Mouse (Mus musculus): ENCODE results near the gene Kif13a. TPM values are rescaled to one million over a fixed set of nuclear protein-coding genes. Genes with fewer than 3 reads are reported as not detected.

Kif13a gene
- polyA plus RNA-seq, 1 experiment: 33.5 TPM

DNA sequence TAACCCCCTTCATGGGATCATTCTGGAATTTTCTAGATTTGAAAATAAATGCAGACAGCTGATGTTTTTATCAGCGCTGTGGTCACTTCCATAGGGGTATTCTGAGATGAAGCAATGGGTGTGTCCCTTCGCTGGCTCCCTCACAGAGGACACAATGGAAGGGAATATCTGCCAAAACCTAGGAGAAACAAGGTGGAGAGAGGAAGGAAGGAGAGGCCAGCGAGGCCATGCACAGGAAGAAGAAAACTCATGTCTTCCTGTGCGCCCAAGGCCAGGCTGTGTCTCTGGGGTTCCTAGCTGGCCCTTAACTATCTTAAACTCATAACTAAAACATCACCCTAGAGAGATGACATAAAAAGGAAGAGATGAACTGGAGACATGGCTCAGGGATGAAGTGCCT, 52.6 kb downstream of the Kif13a start:
- Histone ChIP-seq H3K27ac (ENCODE audit: insufficient read depth, low read depth, low read length) (no peak overlapping the region), H3K36me3 (ENCODE audit: control insufficient read depth, insufficient read depth, low read length) (peaks cover 2% of the 10 kb centered on the region; the same call in 1 of the 2 replicates), H3K27me3 (ENCODE audit: control insufficient read depth, insufficient read depth, low read length) (no peaks in the 10 kb centered on the region), H3K4me3 (ENCODE audit: low read depth, low read length) (no peak overlapping the region), H3K4me1 (ENCODE audit: control insufficient read depth, insufficient read depth, insufficient read length, low read length) (no peaks in the 10 kb centered on the region; the same call in 1 of the 2 replicates)
- WGBS: 86% methylated on average over 4 of the region's 4 CpGs
- TF ChIP-seq POLR2A (IDR thresholded peaks at IDR 0.05; ENCODE audit: low read depth, low read length) (no peak), CTCF (IDR thresholded peaks at IDR 0.05; ENCODE audit: extremely low read depth, insufficient read length, insufficient replicate concordance, low read depth, low read length) (no peak)

DNA sequence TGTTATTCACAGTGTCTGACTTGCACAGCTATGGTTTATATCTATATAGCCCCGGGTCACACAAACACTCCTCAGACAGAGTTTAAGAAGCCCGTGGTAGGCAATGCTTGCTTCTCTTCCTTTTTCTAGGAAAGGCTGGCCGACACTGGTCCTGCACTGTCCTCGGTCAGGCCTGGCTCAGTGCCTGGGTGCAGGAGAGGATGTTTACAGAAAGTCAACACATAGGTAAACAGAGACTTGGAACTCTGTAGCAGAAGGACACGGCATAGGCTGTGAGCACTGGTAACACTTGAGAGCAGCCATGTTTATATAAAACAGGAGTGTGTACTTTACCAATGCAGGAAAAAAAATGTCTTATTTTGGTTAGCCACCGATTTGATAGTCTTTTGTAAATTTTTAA, 54.3 kb downstream of the Kif13a start:
- Histone ChIP-seq H3K4me3 (ENCODE audit: low read depth, low read length) (no peak overlapping the region), H3K36me3 (ENCODE audit: control insufficient read depth, insufficient read depth, low read length) (no peaks in the 10 kb centered on the region), H3K27ac (ENCODE audit: insufficient read depth, low read depth, low read length) (no peak overlapping the region), H3K4me1 (ENCODE audit: control insufficient read depth, insufficient read depth, insufficient read length, low read length) (no peaks in the 10 kb centered on the region; the same call in 1 of the 2 replicates), H3K27me3 (ENCODE audit: control insufficient read depth, insufficient read depth, low read length) (no peaks in the 10 kb centered on the region)
- WGBS: 13% methylated on average over 6 of the region's 6 CpGs
- TF ChIP-seq POLR2A (IDR thresholded peaks at IDR 0.05; ENCODE audit: low read depth, low read length): no peak
- TF ChIP-seq CTCF (IDR thresholded peaks at IDR 0.05; ENCODE audit: extremely low read depth, insufficient read length, insufficient replicate concordance, low read depth, low read length): no peak

DNA sequence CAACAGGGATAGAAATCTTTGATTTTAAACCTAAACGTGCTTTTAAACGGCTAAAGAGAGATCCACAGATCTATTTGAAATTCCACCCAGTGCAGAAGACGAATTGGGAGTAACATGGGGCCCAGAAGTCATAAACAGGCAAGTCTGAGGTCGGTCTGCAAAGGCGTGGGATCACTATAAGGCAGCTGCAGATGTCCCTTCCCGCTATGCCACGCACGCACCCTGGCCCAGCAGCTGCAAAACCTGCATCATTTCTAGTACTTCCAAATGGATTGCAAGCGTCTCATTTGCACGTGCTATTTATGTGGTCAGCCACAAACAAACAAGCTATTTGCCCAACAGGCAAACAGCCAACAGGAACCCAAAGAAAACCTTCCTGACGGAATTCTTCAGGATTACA, 56.9 kb downstream of the Kif13a start:
- no peak for TF ChIP-seq CTCF (IDR thresholded peaks at IDR 0.05; ENCODE audit: extremely low read depth, insufficient read length, insufficient replicate concordance, low read depth, low read length)
- no peak for TF ChIP-seq POLR2A (IDR thresholded peaks at IDR 0.05; ENCODE audit: low read depth, low read length)
- H3K4me1 ChIP-seq (ENCODE audit: control insufficient read depth, insufficient read depth, insufficient read length, low read length): no peaks in the 10 kb centered on the region; the same call in 1 of the 2 replicates
- WGBS: 56% methylated on average over 11 of the region's 11 CpGs
- no peak overlapping the region for H3K27ac ChIP-seq (ENCODE audit: insufficient read depth, low read depth, low read length)
- H3K4me3 ChIP-seq (ENCODE audit: low read depth, low read length): no peak overlapping the region
- H3K27me3 ChIP-seq (ENCODE audit: control insufficient read depth, insufficient read depth, low read length): no peaks in the 10 kb centered on the region
- H3K36me3 ChIP-seq (ENCODE audit: control insufficient read depth, insufficient read depth, low read length): no peaks in the 10 kb centered on the region

DNA sequence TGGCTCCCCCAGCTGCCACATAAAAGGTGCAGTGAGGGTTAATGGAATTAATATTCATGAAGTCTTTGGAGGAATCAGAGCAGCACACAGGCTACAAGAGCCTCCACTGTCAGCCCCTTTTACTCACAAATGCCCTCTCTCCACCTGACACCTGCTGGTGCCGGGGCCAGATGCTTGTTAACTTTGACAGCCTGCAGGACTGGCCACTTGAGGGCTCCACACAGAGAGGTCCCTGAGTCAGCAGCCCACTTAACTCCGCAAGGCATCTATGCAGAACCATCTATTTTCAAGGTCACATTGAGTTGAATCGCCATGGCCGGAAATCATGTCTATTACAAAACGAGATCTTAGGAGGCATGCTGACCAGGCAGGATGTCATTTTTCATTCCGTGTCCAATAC, 57.5 kb downstream of the Kif13a start:
- Histone ChIP-seq H3K27ac (ENCODE audit: insufficient read depth, low read depth, low read length) (no peak overlapping the region), H3K4me1 (ENCODE audit: control insufficient read depth, insufficient read depth, insufficient read length, low read length) (no peaks in the 10 kb centered on the region; the same call in 1 of the 2 replicates), H3K36me3 (ENCODE audit: control insufficient read depth, insufficient read depth, low read length) (no peaks in the 10 kb centered on the region; the same call in 1 of the 2 replicates), H3K27me3 (ENCODE audit: control insufficient read depth, insufficient read depth, low read length) (no peaks in the 10 kb centered on the region), H3K4me3 (ENCODE audit: low read depth, low read length) (no peak overlapping the region)
- TF ChIP-seq CTCF (IDR thresholded peaks at IDR 0.05; ENCODE audit: extremely low read depth, insufficient read length, insufficient replicate concordance, low read depth, low read length) (no peak), POLR2A (IDR thresholded peaks at IDR 0.05; ENCODE audit: low read depth, low read length) (no peak)
- 66% methylated on average over 6 of the region's 6 CpGs for WGBS

DNA sequence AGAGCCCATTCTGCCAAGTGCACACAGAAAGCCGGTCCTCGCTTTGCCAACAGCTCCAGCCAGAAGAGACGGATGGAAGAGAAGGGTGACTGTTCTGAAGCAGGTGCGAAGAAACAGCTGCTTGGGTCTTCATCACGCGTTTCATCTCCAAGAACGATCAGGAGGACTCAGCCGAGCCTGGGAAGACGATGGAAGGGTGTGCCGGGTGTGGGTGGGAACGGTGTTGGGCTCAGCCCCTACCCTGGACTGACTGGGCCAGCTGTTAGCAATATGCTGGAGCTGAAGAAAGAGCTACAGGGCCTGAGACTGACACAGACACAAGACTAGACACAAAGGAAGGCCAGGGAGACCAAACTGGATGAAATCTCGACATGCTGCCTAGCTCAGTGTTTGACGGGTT, 60.2 kb downstream of the Kif13a start:
- Histone ChIP-seq H3K4me3 (ENCODE audit: low read depth, low read length) (no peak overlapping the region), H3K36me3 (ENCODE audit: control insufficient read depth, insufficient read depth, low read length) (no peaks in the 10 kb centered on the region; the same call in 1 of the 2 replicates), H3K27me3 (ENCODE audit: control insufficient read depth, insufficient read depth, low read length) (no peaks in the 10 kb centered on the region), H3K27ac (ENCODE audit: insufficient read depth, low read depth, low read length) (no peak overlapping the region), H3K4me1 (ENCODE audit: control insufficient read depth, insufficient read depth, insufficient read length, low read length) (no peaks in the 10 kb centered on the region; the same call in 1 of the 2 replicates)
- 88% methylated on average over 13 of the region's 13 CpGs for WGBS
- TF ChIP-seq POLR2A (IDR thresholded peaks at IDR 0.05; ENCODE audit: low read depth, low read length) (no peak), CTCF (IDR thresholded peaks at IDR 0.05; ENCODE audit: extremely low read depth, insufficient read length, insufficient replicate concordance, low read depth, low read length) (no peak)

DNA sequence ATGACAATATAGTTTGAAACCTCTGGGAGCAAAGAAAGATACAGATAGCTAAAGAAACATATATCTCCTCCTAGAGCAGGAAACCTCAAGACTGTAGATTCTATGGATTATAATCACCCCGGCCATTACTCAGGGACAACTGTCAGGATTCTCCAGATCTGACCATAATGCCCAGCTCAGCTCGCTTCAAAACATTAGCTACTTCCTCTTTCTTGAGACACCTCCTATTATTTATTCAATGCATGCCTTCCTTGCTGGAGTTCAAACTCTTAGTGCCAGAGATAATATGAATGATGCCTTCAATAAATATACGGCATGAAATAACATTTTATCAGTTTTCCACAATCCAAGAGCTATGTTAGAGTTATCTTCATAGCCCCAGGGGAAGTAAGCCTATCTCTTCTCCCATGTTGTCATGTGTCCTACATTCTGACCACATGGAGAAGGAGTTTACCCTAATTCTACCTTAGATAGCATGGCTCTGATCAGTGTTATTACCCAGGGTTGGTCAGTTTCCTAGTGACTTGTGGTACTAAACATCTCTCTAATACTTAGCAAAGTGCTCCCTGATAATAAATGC, 66.4 kb downstream of the Kif13a start:
- Histone ChIP-seq H3K36me3 (ENCODE audit: control insufficient read depth, insufficient read depth, low read length) (no peaks in the 10 kb centered on the region; the same call in 1 of the 2 replicates), H3K4me3 (ENCODE audit: low read depth, low read length) (no peak overlapping the region), H3K27me3 (ENCODE audit: control insufficient read depth, insufficient read depth, low read length) (no peaks in the 10 kb centered on the region), H3K4me1 (ENCODE audit: control insufficient read depth, insufficient read depth, insufficient read length, low read length) (peaks cover 12% of the 10 kb centered on the region; the same call in 1 of the 2 replicates), H3K27ac (ENCODE audit: insufficient read depth, low read depth, low read length) (no peak overlapping the region)
- WGBS: 45% methylated on average over 3 of the region's 3 CpGs
- TF ChIP-seq POLR2A (IDR thresholded peaks at IDR 0.05; ENCODE audit: low read depth, low read length) (no peak), CTCF (IDR thresholded peaks at IDR 0.05; ENCODE audit: extremely low read depth, insufficient read length, insufficient replicate concordance, low read depth, low read length) (no peak)

DNA sequence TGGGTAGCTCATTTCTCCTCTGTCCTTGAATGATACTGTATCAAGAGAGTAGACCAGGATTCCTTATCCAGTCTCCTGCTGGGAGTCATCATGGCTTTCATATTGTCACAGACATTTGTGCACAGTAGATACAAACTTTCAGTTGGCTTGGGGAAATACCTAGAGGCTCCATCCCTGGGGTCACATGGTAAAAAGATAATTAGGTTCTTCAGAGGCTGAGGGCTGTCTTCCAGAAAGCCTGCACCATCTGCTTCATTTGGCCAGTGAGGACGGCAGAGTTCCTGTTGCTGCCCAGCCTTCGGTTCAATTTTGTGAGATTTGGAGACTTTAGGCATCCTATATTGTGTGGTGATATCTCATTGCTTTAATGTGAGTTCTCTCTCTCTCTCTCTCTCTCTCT, 69.8 kb downstream of the Kif13a start:
- no peak for TF ChIP-seq POLR2A (IDR thresholded peaks at IDR 0.05; ENCODE audit: low read depth, low read length)
- no peak for TF ChIP-seq CTCF (IDR thresholded peaks at IDR 0.05; ENCODE audit: extremely low read depth, insufficient read length, insufficient replicate concordance, low read depth, low read length)
- H3K27ac ChIP-seq (ENCODE audit: insufficient read depth, low read depth, low read length): peak overlapping the region; percentile 80
- peaks cover 18% of the 10 kb centered on the region; the same call in 1 of the 2 replicates for H3K4me1 ChIP-seq (ENCODE audit: control insufficient read depth, insufficient read depth, insufficient read length, low read length)
- H3K27me3 ChIP-seq (ENCODE audit: control insufficient read depth, insufficient read depth, low read length): no peaks in the 10 kb centered on the region
- no peaks in the 10 kb centered on the region for H3K36me3 ChIP-seq (ENCODE audit: control insufficient read depth, insufficient read depth, low read length)
- 60% methylated on average over 2 of the region's 2 CpGs for WGBS
- H3K4me3 ChIP-seq (ENCODE audit: low read depth, low read length): no peak overlapping the region
